Mouse (Mus musculus): Measurements from ENCODE around the gene Gga3.

DNA sequence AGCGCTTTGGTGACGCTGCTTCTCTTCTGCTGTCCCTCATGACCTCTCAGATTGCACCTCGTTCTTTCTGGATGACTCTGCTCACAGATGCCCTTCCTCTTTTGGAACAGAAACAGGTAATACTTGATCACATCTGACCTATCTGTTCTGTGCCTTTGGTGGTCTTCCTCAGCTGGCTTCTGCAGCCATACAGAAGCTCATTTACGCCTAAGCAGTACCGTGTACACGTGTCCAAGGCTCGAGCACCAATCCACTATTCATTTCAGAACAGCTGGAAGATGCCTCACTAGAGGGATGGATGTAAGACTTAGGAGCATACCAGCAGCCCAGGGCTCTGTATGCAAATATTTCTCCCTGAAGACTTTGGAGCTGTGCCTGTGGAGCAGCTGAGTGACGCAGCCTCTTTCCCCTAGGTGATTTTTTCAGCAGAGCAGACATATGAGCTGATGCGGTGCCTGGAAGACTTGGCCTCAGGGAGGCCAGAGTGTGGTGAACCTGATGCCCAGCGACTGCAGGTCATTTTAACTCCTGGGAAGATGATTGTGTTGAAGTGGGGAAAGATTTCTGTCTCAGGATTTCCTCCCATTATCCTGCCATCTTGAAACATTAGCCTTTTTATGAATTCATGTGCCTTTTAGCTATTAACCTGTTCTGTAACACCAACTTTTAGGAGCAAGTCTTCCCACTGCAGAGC, 20.8 kb downstream of the Gga3 start:
- no peak for TF ChIP-seq GATA1 (IDR thresholded peaks at IDR 0.05; ENCODE audit: low read length)
- TF ChIP-seq TAL1 (IDR thresholded peaks at IDR 0.05; ENCODE audit: low read length): no peak
